Mouse (Mus musculus) spleen, adult 12 weeks (tissue): ENCODE measurements around the gene Slc22a18.

ENCODE experiments used
- DNase-seq: peaks from one replicate; pipeline ENCODE4 v3.0.0; 2022; ENCODE audit warnings: low spot score

Slc22a18 gene

GRCm38 (mm10) chr7:143473347-143474101 is at the start of gene Slc22a18:
Gene Slc22a18 (plus strand): TSS chr7:143473736.
- no peak for DNase-seq

DNA sequence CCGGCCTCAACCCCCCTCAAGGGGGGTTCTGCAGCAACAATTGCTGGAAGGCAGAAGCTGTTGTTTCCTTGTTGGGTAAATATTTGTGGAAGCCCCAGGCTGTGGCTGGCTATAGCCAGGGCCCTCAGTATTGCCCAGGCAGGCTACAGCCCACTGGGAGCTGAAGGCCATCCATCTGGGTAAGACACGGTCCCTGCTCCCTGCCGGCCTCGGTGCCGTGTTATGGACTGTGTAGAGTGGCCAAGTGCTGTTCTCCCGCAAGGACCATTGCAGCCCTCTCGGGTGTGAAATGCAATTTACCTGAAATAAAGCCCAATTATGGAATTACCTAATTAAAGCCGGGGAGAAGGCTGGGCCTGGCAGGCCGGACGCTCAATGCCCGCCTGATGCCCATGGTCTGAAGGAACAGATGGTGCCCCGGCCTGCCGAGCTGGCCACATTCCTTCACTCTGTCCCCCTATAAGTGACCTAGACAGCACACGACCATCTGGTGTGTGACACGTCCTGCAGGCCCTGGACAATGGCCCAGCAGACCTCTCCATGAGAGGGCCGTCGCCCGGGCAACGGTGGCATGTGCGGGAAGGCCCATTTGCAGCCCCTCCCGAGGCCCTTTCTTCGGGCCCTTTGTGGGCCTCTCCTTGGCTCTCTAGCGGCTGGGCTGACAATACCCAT is 45.3 kb upstream of the Slc22a18 start:
- DNase-seq, result no peak

GRCm38 (mm10) chr7:143428814-143429499 is 44.6 kb upstream of the Slc22a18 start:
- DNase-seq, result no peak

- DNase-seq, result no peak
Observed at GRCm38 (mm10) chr7:143432631-143433030, 40.9 kb upstream of the Slc22a18 start.

- no peak for DNase-seq
Observed at GRCm38 (mm10) chr7:143433331-143433730, 40.2 kb upstream of the Slc22a18 start.

DNA sequence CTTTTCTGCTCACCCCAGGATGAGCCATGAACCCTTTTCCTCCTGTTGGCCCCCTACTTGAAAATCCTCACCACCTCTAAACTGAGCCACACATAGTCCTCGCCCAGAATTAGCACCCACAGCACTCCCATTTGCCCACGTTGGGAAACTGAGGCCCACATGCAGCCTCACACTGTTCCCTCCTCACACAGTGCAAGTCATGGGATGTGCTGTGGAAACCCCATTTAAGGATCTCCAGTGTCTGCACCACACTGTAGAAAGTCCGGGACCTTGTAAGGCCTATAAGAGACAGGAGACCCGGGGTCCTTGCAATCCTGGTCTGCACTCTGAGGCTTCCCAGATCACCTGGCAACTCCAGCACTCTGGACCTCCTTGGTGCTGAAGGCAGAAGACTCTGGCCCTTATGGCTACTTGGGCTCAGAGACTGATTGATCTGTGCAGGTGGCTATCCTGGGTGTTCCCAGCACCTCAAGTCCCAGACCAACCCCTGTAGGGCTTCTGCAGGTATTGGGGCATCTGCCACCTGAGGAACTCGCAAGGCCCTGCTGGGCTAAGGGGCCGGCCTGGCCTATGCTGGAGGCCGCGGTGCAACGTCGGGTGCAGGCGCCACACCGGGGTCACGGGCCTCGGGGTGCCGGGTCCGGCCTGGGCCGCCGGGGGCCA is 36.2 kb upstream of the Slc22a18 start:
- no peak for DNase-seq

GRCm38 (mm10) chr7:143437894-143438581 is 35.5 kb upstream of the Slc22a18 start:
- no peak for DNase-seq

DNA sequence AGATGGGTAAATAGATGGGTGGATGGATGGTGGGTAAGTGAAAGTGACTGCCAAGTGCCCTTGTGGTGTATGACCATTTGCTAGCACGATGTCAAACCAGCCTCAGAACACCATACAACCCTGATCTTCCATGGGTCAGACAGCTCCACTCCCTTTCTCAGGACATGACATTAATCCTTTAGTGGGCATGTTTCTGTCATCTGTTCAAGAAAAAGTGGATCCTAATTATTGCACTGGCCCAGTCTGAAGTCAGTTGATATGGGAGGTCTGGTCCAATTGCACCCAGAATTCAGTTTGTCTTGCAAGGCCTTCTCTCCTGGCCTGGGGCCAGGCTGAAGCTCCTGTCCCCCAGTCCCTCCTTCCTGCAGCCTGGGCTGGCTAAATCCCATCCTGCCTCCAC is 34.6 kb upstream of the Slc22a18 start:
- no peak for DNase-seq

- DNase-seq, result no peak
Observed at GRCm38 (mm10) chr7:143444580-143444954, 29.0 kb upstream of the Slc22a18 start.

- DNase-seq, result no peak
Observed at GRCm38 (mm10) chr7:143444955-143445648, 28.4 kb upstream of the Slc22a18 start.

GRCm38 (mm10) chr7:143445651-143446460 is 27.7 kb upstream of the Slc22a18 start:
- DNase-seq, result no peak

DNA sequence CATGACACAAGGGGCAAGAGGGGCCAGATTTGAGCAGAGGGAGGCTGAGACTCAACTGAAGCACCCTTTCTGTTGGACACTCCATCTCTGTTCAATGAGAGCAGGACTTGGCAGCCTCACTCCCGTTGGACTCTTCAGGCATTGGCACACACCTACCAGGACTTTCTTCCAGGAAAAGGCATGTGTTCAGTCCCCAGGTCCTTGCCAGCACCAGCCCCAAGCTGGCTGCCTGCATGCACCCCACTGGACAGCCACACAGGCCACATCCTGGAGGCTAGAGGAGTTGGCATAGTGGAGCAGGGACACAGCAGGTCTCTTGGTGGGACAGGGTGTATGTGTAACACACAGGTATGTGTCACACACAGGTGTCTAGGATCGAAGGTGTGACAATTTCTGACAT is 26.4 kb upstream of the Slc22a18 start:
- no peak for DNase-seq

DNA sequence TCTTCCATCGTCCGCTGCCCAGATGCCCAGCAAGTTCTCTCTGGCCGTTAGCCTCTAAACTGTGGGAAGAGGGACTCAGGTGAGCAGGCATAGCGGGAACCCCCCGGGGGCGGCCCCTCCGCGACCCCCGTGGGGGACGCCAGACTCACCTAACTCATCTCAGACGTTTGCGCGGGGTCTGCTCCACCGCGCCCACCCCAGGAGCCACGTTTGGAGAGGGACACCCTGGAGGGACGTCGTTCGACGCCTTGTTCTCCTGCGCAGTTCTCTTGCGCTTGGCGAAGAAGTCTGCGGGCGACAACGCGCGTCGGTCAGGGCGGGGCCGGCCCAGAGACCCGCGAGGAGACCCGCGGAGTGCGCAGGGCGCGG is 14.6 kb upstream of the Slc22a18 start:
- DNase-seq, result no peak

- DNase-seq, result no peak
Observed at GRCm38 (mm10) chr7:143459332-143460211, 14.0 kb upstream of the Slc22a18 start.

- DNase-seq, result no peak
Observed at GRCm38 (mm10) chr7:143460217-143460834, 13.2 kb upstream of the Slc22a18 start.

DNA sequence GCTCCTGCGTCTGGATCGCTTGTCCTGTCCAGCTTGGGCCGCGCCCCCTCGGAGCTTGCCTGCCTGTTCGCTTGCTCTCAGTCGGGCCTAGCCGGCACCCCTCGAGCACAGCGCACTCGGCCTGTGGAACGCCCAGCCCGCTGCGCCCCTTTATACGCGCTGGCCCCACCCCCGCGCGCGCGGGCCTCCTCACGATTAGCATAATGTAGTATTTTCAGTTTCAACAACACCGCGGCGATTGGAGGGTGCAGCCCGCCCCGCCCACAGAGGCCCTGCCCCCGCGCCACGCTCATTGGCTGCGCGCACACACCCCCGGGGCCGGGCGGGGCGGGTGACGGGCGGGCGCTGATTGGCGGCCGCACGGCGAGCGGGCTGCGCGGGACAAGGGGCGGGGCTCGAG is 12.7 kb upstream of the Slc22a18 start, which contains the start of gene Cdkn1c:
Gene Cdkn1c, minus strand, starts transcription at position 177 of the 400 bp plus-strand sequence.
- DNase-seq, result peak; percentile 68

DNA sequence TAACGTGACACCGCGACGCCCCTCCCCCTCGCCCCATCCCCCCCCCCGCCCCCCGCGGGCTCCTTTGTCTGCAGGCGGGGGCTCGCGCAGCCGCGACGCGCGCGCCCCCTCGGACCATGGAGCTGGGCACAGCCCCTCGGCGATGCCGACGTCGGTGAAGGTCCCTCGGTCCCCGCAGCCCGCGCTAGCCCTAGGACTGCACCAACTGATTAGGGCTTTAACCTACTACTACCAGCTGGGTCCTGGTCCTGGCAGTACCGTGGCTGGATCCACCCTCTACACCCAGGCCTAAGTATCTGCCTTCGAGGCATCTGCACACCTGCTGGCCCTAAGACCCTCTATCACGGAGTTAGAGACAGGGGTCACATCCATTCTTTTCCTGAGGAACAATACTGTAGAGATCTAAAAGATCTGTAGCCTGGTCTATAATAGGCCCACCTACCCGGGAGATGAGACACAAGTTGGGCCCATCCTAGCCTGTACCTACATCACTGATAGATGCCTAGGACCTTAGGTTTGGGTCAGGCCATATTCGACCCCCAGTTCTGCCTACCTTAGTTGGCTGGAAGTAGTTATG is 12.2 kb upstream of the Slc22a18 start:
- DNase-seq, result no peak

DNA sequence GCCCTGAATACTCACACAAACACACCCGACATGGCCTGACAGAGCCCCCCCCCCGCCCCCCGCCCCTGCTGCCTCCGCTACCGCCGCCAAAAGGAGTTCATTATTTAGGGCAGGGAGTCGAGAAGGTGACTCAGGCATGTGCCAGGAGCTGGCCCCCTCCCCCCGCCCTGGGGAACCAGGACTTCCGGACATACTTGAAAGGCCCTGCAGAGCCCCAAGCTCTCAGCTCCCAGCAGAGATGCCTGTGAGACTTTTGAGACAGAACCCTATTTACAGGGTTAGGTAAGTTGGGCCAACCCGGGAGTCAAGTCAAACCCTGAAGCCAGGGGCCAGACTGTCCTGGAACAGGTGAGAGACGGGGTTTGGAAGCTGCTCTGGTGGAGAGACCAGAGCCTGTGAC is 11.6 kb upstream of the Slc22a18 start:
- no peak for DNase-seq

- no peak for DNase-seq
Observed at GRCm38 (mm10) chr7:143462516-143462915, 11.0 kb upstream of the Slc22a18 start.
